Mouse (Mus musculus): ENCODE measurements around the gene Naa35. TPM values are rescaled to one million over a fixed set of nuclear protein-coding genes. Genes with fewer than 3 reads are reported as not detected.

Gene Naa35
- total and polyA plus RNA-seq, 2 experiments from 2014 or later = 67.8 to 132 TPM

DNA sequence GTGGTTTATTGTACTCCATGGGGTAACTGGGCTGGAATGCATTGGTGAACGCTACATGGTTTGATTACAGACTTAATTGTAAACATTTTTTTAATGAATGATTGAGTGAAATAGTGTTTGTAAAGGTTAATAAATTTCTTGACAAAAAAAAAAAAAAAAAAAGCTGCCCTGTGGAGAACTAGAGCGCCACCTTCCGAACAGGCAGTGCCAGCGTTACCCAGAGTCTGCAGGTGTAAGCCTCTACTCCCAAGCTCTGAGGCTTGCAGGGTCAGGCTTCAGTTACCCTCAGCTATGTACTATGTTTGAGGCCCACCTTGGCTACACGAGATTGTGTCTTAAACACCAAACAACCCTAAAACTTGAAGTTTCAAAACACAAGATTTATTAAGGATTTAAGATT is 49.6 kb downstream of the Naa35 start:
- ATAC-seq = no peak
- no peak overlapping the region for H3K4me2 ChIP-seq (ENCODE audit: low read depth)
- TF ChIP-seq CTCF (IDR thresholded peaks at IDR 0.05; ENCODE audit: low read depth) = no peak

DNA sequence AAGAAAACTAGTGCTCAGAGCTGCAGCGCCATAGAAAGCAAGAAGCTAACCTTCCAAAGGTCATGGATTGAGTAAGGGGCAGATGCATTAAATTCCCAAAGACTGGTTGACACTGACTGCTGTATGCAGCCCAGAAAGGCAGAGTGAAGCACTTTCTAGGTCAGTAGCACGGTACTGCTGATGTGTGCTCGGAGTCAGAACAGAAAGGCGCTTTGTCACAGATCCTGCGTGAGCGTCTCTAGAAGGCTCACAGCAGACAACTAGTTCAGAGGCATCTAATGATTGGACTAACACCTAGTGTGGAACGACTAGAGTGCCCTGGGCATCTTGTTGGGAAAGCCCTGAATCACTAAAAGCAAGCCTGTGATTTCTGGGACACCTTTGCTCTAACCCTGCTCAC is 52.7 kb downstream of the Naa35 start:
- no peaks in the 10 kb centered on the region for H3K4me1 ChIP-seq (ENCODE audit: insufficient read depth)
- no peak overlapping the region for H3K4me3 ChIP-seq (ENCODE audit: low read depth, low read length)
- no peaks in the 10 kb centered on the region for H3K27me3 ChIP-seq (ENCODE audit: insufficient read depth, low read length)
- H3K36me3 ChIP-seq (ENCODE audit: insufficient read depth) = peaks cover 54% of the 10 kb centered on the region
- H3K9me3 ChIP-seq (ENCODE audit: low read length) = no peaks in the 10 kb centered on the region
- no peak overlapping the region for H3K27ac ChIP-seq (ENCODE audit: low read depth, low read length)
- no peak for TF ChIP-seq CTCF (IDR thresholded peaks at IDR 0.05; ENCODE audit: low read depth)
- no peak overlapping the region for H3K9ac ChIP-seq
- DNase-seq = no peak
- WGBS = 89% methylated on average over 7 of the region's 7 CpGs
- no peak overlapping the region for H3K4me2 ChIP-seq (ENCODE audit: low read depth)
- ATAC-seq = no peak

More for the DNA sequence above, 49.6 kb downstream of the Naa35 start:
- Histone ChIP-seq H3K36me3 (ENCODE audit: insufficient read depth) (peaks cover 75% of the 10 kb centered on the region), H3K27ac (ENCODE audit: low read depth, low read length) (no peak overlapping the region), H3K4me1 (ENCODE audit: insufficient read depth) (no peaks in the 10 kb centered on the region), H3K27me3 (ENCODE audit: insufficient read depth, low read length) (no peaks in the 10 kb centered on the region), H3K9me3 (ENCODE audit: low read length) (no peaks in the 10 kb centered on the region), H3K4me3 (ENCODE audit: low read depth, low read length) (no peak overlapping the region), H3K9ac (no peak overlapping the region)
- 83% methylated on average over 5 of the region's 5 CpGs for WGBS
- DNase-seq = no peak

- no peak for TF ChIP-seq CTCF (IDR thresholded peaks at IDR 0.05; ENCODE audit: low read depth)
- H3K9ac ChIP-seq = no peak overlapping the region
- DNase-seq = no peak
- no peak overlapping the region for H3K27ac ChIP-seq (ENCODE audit: low read depth, low read length)
- no peaks in the 10 kb centered on the region for H3K9me3 ChIP-seq (ENCODE audit: low read length)
- peaks cover 37% of the 10 kb centered on the region for H3K36me3 ChIP-seq (ENCODE audit: insufficient read depth)
- WGBS = 87% methylated on average over 16 of the region's 16 CpGs
- no peaks in the 10 kb centered on the region for H3K4me1 ChIP-seq (ENCODE audit: insufficient read depth)
- no peaks in the 10 kb centered on the region for H3K27me3 ChIP-seq (ENCODE audit: insufficient read depth, low read length)
- H3K4me2 ChIP-seq (ENCODE audit: low read depth) = no peak overlapping the region
- H3K4me3 ChIP-seq (ENCODE audit: low read depth, low read length) = no peak overlapping the region
- no peak for ATAC-seq
These were observed 54.5 kb downstream of the Naa35 start for GRCm38 (mm10) chr13:59639368-59640177.

DNA sequence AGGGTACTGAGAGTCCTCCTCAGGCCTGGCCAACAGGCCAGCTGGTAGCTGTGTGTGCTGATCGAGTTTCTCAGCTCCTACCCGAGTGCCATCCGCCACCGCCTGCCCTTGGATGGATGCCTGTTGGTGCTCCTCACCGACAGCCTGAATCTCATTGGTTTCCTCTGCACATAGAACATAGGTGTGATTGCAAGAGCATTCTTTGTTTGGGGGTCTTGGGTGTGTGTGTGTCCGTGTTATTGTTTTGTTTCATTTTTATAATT is 55.0 kb downstream of the Naa35 start:
- 77% methylated on average over 6 of the region's 6 CpGs for WGBS
- no peak for TF ChIP-seq CTCF (IDR thresholded peaks at IDR 0.05; ENCODE audit: low read depth)
- ATAC-seq (no peak), DNase-seq (no peak)
- no peak overlapping the region for H3K4me3 ChIP-seq (ENCODE audit: low read depth, low read length)
- H3K9me3 ChIP-seq (ENCODE audit: low read length) = no peaks in the 10 kb centered on the region
- no peak overlapping the region for H3K9ac ChIP-seq
- no peaks in the 10 kb centered on the region for H3K27me3 ChIP-seq (ENCODE audit: insufficient read depth, low read length)
- H3K4me2 ChIP-seq (ENCODE audit: low read depth) = no peak overlapping the region
- peaks cover 40% of the 10 kb centered on the region for H3K36me3 ChIP-seq (ENCODE audit: insufficient read depth)
- H3K27ac ChIP-seq (ENCODE audit: low read depth, low read length) = no peak overlapping the region
- H3K4me1 ChIP-seq (ENCODE audit: insufficient read depth) = no peaks in the 10 kb centered on the region

GRCm38 (mm10) chr13:59642818-59643217 is 57.8 kb downstream of the Naa35 start:
- 93% methylated on average over 2 of the region's 2 CpGs for WGBS
- H3K9me3 ChIP-seq (ENCODE audit: low read length) = no peaks in the 10 kb centered on the region
- ATAC-seq (no peak), DNase-seq (no peak)
- no peak overlapping the region for H3K4me2 ChIP-seq (ENCODE audit: low read depth)
- no peak overlapping the region for H3K9ac ChIP-seq
- H3K4me1 ChIP-seq (ENCODE audit: insufficient read depth) = no peaks in the 10 kb centered on the region
- H3K4me3 ChIP-seq (ENCODE audit: low read depth, low read length) = no peak overlapping the region
- TF ChIP-seq CTCF (IDR thresholded peaks at IDR 0.05; ENCODE audit: low read depth) = no peak
- peaks cover 15% of the 10 kb centered on the region for H3K36me3 ChIP-seq (ENCODE audit: insufficient read depth)
- H3K27me3 ChIP-seq (ENCODE audit: insufficient read depth, low read length) = no peaks in the 10 kb centered on the region
- H3K27ac ChIP-seq (ENCODE audit: low read depth, low read length) = no peak overlapping the region

DNA sequence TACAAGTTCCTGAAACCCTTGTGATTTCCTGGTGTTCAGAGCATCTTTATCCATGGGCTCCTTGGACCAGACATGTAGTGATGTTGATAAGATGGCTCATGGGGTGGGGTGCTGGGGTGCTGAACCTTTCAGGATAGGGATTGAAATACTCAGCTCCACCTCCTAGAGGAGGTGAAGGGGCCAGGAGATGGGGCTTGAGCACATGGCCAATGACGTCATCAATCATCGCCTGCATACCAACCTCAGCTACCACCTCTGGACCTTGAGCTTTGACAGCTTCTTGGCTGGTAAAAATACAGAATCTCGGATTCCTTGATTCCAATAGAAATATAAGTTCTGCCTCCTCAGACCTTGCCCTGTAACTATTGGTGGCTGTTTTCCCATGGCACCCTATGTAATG is 60.4 kb downstream of the Naa35 start:
- H3K27ac ChIP-seq (ENCODE audit: low read depth, low read length) = no peak overlapping the region
- no peaks in the 10 kb centered on the region for H3K9me3 ChIP-seq (ENCODE audit: low read length)
- WGBS = 92% methylated on average over 3 of the region's 3 CpGs
- no peak for TF ChIP-seq CTCF (IDR thresholded peaks at IDR 0.05; ENCODE audit: low read depth)
- H3K36me3 ChIP-seq (ENCODE audit: insufficient read depth) = peaks cover 27% of the 10 kb centered on the region
- H3K27me3 ChIP-seq (ENCODE audit: insufficient read depth, low read length) = no peaks in the 10 kb centered on the region
- no peak overlapping the region for H3K4me3 ChIP-seq (ENCODE audit: low read depth, low read length)
- no peak overlapping the region for H3K4me2 ChIP-seq (ENCODE audit: low read depth)
- DNase-seq (no peak), ATAC-seq (no peak)
- H3K4me1 ChIP-seq (ENCODE audit: insufficient read depth) = no peaks in the 10 kb centered on the region
- H3K9ac ChIP-seq = no peak overlapping the region

DNA sequence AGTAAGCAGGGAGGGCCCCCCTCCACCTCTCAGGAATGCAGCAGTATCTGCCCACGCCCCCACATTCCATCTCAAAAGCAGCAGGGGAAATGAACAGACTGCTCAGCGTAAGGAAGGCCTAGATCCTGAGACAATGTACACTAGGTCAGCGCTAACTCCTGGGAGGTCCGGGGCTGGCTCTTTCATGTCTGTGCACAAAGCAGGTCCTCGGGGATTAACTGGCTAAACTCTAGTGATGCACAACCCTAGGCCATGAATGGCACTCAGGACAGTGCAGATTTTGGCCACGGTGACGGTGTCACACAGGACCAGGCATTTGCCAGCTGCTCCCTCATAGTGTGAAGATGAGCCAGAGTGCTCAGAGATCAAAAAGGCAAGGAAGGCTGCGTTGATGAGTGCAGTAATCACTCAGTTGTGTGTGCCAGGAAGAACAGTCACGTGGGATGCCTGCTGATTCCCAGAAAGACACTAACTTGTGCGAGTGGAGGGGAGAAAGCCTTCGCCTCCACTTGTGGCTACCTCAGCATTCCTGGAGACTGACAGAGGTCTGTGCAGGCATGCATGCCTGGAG is 61.7 kb downstream of the Naa35 start:
- no peak for ATAC-seq
- no peak for DNase-seq
- H3K4me2 ChIP-seq (ENCODE audit: low read depth) = no peak overlapping the region
- 30% methylated on average over 11 of the region's 11 CpGs for WGBS
- no peak overlapping the region for H3K27ac ChIP-seq (ENCODE audit: low read depth, low read length)
- H3K4me3 ChIP-seq (ENCODE audit: low read depth, low read length) = no peak overlapping the region
- no peak for TF ChIP-seq CTCF (IDR thresholded peaks at IDR 0.05; ENCODE audit: low read depth)
- no peak overlapping the region for H3K9ac ChIP-seq
- no peaks in the 10 kb centered on the region for H3K9me3 ChIP-seq (ENCODE audit: low read length)
- peaks cover 27% of the 10 kb centered on the region for H3K36me3 ChIP-seq (ENCODE audit: insufficient read depth)
- H3K4me1 ChIP-seq (ENCODE audit: insufficient read depth) = no peaks in the 10 kb centered on the region
- no peaks in the 10 kb centered on the region for H3K27me3 ChIP-seq (ENCODE audit: insufficient read depth, low read length)

Measured in forebrain, postnatal 0 days (tissue).